Mouse (Mus musculus) neural tube, embryonic 10.5 days (tissue): ENCODE results near the gene Tut1.
"Not testable (repeated sequence)": the region's sequence is repeated elsewhere in the genome, so short reads cannot be mapped to it uniquely, and the experiment has no call there.

Source experiments
- DNase-seq: peaks from one replicate; pipeline ENCODE4 v3.0.0-alpha.2; 2017; ENCODE audit warnings: low spot score; ENCODE audit errors: extremely low spot score

The Tut1 gene

DNA sequence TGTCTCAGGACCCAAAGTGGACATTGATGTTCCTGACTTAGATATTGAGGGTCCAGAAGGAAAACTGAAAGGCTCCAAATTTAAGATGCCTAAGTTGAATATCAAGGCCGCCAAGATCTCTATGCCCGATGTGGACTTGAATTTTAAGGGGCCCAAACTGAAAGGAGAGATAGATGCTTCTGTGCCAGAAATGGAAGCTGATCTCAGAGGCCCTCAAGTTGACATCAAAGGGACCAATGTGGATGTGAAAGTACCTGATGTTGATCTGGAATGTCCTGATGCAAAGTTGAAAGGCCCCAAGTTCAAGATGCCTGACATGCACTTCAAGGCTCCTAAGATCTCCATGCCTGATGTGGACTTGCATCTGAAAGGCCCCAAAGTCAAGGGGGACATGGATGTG, 53.3 kb downstream of the Tut1 start:
- not testable (repeated sequence) for DNase-seq
